In the genomic region with DNA sequence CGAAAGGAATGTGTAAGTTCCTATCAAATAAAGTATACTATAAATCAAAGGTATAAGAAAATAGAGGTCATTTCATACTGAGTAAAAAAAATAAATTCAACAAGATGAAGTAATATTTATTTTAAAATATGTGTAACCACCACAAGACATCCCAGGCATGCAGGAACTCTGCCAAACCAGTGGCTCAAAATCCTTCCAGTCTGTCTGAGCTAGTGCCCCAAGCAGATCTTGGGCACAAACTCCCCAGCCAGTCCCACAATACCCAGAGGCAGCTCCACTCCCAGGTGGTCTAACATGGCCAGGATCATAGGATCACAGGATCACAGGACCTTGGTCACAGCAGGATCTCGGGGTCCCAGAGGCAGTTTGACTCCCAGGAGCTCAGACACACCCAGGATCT, we compare ENCODE assay signal across 20 mouse cellular contexts.
"Had no signal": no experiment of that assay in that cellular context is flagged by ENCODE, and none has a peak within 500 bp of the region (broad histone marks: within the 10 kb centered on the region; RNA-seq: fewer than 3 reads in every experiment).

No protein-coding gene starts in this region.

- DNase-seq: kidney, adult 8-10 months; kidney, postnatal 10 days; kidney, postnatal 36 days; layer of hippocampus, postnatal 36 days; liver, postnatal 0 days; lung, postnatal 10 days; lung, postnatal 36 days; right cerebral cortex, adult 18-20 months; right cerebral cortex, postnatal 25 days; spleen, adult 18-20 months; thymus, postnatal 25 days had no signal

- H3K27me3 ChIP-seq: kidney, embryonic 15.5 days; lung, embryonic 15.5 days; megakaryocyte, embryonic 14.5 days; midbrain, embryonic 13.5 days; stomach, embryonic 15.5 days had no signal

- H3K27ac ChIP-seq: kidney, embryonic 15.5 days; left cerebral cortex, adult 2 months; liver, embryonic 14.5 days; lung, embryonic 15.5 days; midbrain, embryonic 10.5 days; midbrain, embryonic 13.5 days; stomach, embryonic 15.5 days had no signal

- H3K4me1 ChIP-seq: kidney, embryonic 15.5 days; lung, embryonic 15.5 days; midbrain, embryonic 10.5 days; midbrain, embryonic 13.5 days; stomach, embryonic 15.5 days had no signal

- ATAC-seq: liver, postnatal 0 days; midbrain, embryonic 13.5 days; midbrain, embryonic 16.5 days had no signal

- H3K9me3 ChIP-seq: kidney, embryonic 15.5 days; lung, embryonic 15.5 days; midbrain, embryonic 10.5 days; midbrain, embryonic 13.5 days; stomach, embryonic 15.5 days had no signal

- H3K36me3 ChIP-seq: kidney, embryonic 15.5 days; lung, embryonic 15.5 days; midbrain, embryonic 10.5 days; midbrain, embryonic 13.5 days; stomach, embryonic 15.5 days had no signal

- H3K9ac ChIP-seq: kidney, embryonic 15.5 days; liver, embryonic 14.5 days; liver, postnatal 0 days; lung, embryonic 15.5 days; midbrain, embryonic 13.5 days; stomach, embryonic 15.5 days had no signal

- H3K4me2 ChIP-seq: kidney, embryonic 15.5 days; lung, embryonic 15.5 days; midbrain, embryonic 13.5 days; stomach, embryonic 15.5 days had no signal

- H3K4me3 ChIP-seq: kidney, embryonic 15.5 days; left cerebral cortex, adult 2 months; lung, embryonic 15.5 days; megakaryocyte, embryonic 14.5 days; midbrain, embryonic 10.5 days; midbrain, embryonic 13.5 days; stomach, embryonic 15.5 days had no signal
